Mouse (Mus musculus): Measurements from ENCODE around the gene Gm21976. TPM values are rescaled to one million over a fixed set of nuclear protein-coding genes. Genes with fewer than 3 reads are reported as not detected.

Gm21976 gene
- total RNA-seq, 2 experiments from 2014 or later: not detected

DNA sequence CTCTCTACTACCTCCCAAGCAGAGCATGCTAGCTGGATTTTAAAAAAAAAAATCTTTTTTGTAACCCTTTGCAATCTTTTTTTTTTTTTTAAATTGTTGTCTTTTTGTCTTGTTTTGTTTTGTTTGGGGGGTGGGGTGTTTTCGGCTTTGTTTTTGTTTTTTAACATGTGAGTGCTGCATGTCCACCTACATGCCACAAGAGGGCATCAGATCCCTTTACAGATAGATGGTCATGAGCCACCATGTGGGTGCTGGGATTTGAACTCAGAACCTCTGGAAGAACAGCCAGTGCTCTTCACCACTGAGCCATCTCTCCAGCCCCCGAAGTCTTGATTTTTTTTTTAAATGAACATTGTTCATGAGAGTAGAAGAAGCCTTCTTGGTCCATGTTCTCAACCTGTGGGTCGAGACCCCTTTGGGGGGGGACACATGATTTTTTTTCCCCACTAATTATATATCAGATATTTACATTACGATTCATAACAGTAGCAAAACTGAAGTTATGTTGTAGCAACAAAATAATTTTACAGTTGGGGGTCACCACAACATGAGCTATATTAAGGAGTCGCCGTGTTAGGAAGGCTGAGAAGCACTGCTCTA, 18.3 kb downstream of the Gm21976 start:
- no peak for DNase-seq (ENCODE audit: low spot score in 2 of 2)

DNA sequence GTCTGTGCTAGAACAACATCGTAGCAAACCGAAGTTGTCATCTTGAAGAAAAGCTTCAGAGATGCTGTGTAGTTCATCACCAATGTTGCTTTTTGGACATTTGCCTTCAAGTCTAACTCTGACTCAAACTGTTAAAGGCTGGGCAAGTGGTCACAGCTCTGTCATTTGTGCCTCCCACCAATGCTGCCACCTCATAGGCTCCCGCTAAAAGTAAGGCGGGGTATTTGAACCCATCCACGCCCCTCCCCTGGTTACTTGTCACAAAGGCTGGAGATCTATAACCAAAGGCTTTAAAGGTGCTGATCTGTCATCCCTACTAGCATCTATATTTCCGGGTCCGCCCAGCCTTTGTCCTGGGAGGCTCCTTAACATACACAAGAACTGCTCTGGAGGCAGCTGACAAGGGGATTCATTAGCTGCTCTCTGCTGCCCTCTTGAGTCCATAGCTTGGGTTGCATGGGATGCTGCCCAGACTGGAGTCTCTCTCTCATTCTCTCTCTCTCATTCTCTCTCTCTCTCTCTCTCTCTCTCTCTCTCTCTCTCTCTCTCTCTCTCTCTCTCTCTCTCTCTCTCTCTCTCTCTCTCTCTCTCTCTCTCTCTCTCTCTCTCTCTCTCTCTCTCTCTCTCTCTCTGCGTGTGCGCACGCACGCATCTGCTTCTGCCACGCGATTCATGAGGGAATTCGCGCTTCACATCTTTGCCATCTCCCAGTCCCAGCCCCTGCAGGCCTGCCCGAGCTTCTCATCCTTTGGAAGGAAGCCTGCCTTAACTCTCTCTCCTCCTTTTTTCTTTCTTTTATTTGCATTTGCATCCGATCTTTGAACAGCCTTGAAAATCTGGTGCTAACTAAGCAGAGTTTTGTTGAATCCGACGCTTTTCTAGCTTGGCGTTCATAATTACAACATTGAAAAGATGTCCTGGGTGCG, 19.4 kb downstream of the Gm21976 start:
- DNase-seq (ENCODE audit: low spot score in 2 of 2): peak; percentile 71 to 91

- no peak for DNase-seq (ENCODE audit: low spot score in 2 of 2)
Observed at GRCm38 (mm10) chr13:98305257-98305656, 25.6 kb downstream of the Gm21976 start.

DNA sequence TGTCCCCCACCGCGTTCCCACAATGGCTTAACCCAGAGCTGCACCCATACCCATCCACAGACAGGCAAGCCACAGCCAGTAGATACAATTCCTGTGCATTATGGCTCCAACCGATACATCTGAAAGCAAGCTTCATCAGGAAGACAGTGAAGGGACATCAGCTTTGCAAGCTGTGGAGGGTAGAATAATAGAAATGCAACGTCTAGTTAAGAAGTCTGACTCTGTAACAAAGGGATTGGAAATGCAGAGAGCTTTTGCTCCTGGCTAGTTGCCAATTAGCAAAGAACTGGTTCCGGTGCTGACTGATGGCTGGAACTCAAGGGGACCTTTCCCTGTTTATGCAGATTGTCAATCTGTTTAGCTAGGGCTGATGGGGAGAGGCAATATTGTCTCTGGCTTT, 26.7 kb downstream of the Gm21976 start:
- DNase-seq (ENCODE audit: low spot score in 2 of 2): no peak

DNA sequence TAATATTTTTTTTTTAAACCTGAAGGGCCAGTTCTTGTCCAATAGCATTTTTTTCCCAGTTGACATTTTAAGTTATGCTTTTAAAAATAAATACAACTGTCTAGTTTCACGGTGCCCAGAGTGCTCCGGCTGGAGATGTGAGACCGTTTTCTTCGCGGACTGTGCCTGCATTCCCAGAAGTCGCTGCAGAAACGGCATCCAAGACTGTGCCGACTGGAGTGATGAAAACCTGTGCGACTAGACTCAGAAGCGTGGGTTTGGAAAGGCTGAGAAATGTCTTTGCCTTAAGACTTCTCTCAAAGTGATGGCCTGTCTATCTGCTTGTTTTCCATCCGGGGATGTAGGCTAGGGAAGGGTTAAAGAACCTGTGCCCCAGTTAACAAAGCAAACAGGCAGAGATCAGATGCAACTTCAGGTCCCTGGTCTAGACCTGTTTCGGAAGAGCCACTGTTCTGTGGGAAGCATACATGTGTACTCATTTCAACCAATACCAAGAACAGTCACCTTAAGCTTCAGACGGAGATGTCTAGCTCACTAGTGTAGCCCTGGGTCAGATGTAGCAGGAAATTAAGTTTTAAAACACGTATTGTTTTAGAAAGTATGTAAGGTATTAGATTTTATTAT, 27.3 kb downstream of the Gm21976 start:
- DNase-seq (ENCODE audit: low spot score in 2 of 2): no peak

- no peak for DNase-seq (ENCODE audit: low spot score in 2 of 2)
Observed at GRCm38 (mm10) chr13:98308004-98308403, 28.3 kb downstream of the Gm21976 start.

GRCm38 (mm10) chr13:98308724-98309123, 29.0 kb downstream of the Gm21976 start:
- no peak for DNase-seq (ENCODE audit: low spot score in 2 of 2)

GRCm38 (mm10) chr13:98311597-98311996, 31.9 kb downstream of the Gm21976 start:
- no peak for DNase-seq (ENCODE audit: low spot score in 2 of 2)

- no peak for DNase-seq (ENCODE audit: low spot score in 2 of 2)
Observed at GRCm38 (mm10) chr13:98313631-98314030, 33.9 kb downstream of the Gm21976 start.

- no peak for DNase-seq (ENCODE audit: low spot score in 2 of 2)
Observed at GRCm38 (mm10) chr13:98315124-98315523, 35.4 kb downstream of the Gm21976 start.

- no peak for DNase-seq (ENCODE audit: low spot score in 2 of 2)
Observed at GRCm38 (mm10) chr13:98316140-98316479, 36.4 kb downstream of the Gm21976 start.

GRCm38 (mm10) chr13:98316480-98317245, 37.0 kb downstream of the Gm21976 start, which contains the start of gene Btf3:
Gene Btf3 (minus strand): TSS chr13:98317006.
- DNase-seq (ENCODE audit: low spot score in 2 of 2): peak; percentile 88 to 96

- no peak for DNase-seq (ENCODE audit: low spot score in 2 of 2)
Observed at GRCm38 (mm10) chr13:98317246-98317677, 37.6 kb downstream of the Gm21976 start.

DNA sequence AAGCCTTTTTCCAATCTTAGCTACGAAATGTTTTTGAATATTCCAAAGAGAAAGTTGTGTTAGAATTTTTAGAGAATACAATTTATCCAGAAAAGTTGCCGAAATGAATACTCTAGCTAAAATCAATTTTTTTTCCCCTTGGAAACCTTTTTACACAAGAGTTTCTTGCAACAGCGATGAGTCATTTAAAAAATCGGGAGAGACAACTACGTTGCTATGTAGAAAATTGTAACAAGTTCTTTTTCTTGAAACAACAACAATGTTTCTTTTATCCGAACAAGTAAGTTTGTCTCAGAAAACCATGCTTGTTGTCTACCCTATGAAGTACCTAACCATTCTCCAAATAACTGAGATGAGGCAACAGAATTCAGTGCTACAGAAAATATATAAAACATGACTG, 38.2 kb downstream of the Gm21976 start:
- DNase-seq (ENCODE audit: low spot score in 2 of 2): no peak

DNA sequence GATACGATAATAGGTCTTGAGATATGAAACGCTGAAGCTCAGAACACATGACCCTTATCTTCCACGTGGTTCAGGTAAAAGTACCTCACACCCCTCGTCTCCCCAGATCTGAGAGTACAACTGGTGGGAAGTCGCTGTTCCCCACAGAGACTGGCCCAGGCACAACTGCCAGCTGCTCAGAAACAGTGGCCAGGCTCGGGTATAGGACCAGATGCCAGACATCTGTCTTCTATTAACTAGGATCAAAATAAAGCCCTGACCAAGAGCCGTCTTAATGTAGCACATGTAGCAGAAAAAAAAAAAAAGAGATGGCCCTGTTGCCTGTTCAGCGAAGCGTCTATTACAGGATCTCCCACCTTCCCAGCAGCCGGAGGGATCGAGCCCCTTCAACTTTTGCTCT, 45.3 kb downstream of the Gm21976 start:
- no peak for DNase-seq (ENCODE audit: low spot score in 2 of 2)

- DNase-seq (ENCODE audit: low spot score in 2 of 2): peak in 1 of 2 experiments; percentile 61
Observed at GRCm38 (mm10) chr13:98332106-98332505, 52.4 kb downstream of the Gm21976 start.

DNA sequence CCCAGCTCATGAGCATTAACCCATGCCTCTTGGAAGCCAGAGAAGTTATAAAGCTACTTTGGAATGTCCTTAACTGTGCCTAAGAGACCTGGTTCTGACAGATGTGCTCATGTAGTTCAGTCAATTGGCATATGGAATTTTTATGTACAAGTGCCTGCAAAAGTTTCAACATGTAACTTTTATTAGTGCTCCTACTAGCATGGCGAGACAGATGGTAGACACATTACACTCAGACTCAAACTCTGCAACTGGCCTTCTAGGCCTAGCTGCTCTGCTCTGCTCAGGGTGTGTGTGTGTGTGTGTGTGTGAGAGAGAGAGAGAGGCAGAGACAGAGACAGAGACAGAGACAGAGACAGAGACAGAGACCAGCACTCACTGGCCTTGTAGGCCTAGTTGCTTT, 56.5 kb downstream of the Gm21976 start:
- no peak for DNase-seq (ENCODE audit: low spot score in 2 of 2)

DNA sequence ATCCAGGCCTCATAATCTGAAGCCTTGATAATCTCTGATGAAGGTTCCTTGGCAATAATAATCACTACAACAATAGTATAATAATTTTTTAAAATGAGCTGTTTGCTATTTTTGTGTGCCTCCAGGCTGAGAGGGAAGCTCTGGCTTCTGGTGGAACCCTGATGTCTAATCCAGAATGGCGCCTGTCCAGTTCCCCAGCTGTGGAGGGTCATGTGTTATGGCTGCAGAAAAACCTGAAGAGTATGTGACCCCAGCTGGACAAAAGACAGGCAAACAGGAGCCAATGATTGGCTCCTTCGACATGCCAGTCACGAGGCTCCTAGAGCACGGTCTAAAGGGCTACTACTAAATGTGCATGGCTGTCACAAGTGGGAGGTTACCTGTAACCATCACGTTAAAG, 60.8 kb downstream of the Gm21976 start:
- no peak for DNase-seq (ENCODE audit: low spot score in 2 of 2)

GRCm38 (mm10) chr13:98349491-98349890, 69.8 kb downstream of the Gm21976 start:
- no peak for DNase-seq (ENCODE audit: low spot score in 2 of 2)

GRCm38 (mm10) chr13:98351527-98351926, 71.8 kb downstream of the Gm21976 start:
- no peak for DNase-seq (ENCODE audit: low spot score in 2 of 2)

GRCm38 (mm10) chr13:98352381-98352975, 72.8 kb downstream of the Gm21976 start:
- DNase-seq (ENCODE audit: low spot score in 2 of 2): no peak
